Mouse (Mus musculus): ENCODE results near the gene Fbxo8.

Gene Fbxo8

DNA sequence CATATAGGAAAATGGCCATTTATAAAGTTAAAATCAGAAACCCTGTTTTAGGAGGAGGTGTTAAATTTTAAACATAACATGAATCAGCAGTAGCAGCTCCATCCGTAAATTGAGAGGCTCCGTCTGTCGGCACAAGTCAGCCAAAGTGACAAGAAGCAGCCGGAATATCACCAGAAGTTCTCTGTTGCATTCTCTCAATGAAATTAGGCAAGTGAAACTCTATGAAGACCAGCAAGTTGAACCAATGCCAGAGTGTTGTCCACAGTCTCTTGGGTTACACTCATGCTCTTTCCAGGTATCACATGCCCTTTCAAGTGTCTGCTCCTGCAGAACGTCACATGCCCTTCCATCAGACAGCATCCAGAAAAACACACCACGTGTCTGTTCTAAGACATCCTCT lies 60.8 kb downstream of the Fbxo8 start:
- DNase-seq (ENCODE audit: low read depth) = no peak

DNA sequence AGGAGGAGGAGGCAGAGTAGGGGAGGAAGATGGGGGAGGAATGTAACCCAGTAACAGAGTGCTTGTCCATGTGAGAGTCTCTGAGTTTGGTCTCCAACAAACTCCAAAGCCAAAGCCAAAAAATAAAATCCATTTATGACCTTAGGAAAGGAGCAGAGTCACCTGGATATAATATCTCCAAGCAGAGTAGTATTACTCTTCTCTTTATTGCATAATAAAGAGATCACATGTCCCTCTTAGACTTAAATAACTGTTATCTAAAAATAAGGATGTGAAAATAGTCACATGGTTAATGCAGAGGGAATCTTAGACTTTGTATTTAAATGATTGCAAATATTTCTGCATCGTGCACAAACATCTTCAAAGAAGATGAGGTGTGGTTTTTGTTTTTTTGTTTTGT lies 63.3 kb downstream of the Fbxo8 start:
- DNase-seq (ENCODE audit: low read depth) = no peak

DNA sequence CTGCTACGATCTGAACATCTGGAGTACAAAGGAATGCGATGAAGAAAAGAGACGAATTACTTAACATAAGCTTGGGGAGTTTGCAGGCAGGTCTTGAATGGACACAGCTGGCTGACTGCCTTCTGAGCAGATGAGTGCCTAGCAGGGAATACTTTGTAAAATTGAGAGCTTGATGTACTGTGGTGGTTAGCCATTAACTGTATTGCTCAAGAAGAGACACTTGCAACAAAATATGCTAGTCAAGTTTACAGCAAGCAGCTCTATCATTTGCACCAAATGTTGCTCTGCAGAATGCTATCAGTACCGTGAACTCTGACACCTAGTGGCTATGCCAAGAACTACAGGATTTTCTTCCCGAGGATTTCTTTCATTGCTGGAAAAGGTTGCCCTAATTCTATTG lies 64.1 kb downstream of the Fbxo8 start:
- peak; percentile 68 for DNase-seq (ENCODE audit: low read depth)

DNA sequence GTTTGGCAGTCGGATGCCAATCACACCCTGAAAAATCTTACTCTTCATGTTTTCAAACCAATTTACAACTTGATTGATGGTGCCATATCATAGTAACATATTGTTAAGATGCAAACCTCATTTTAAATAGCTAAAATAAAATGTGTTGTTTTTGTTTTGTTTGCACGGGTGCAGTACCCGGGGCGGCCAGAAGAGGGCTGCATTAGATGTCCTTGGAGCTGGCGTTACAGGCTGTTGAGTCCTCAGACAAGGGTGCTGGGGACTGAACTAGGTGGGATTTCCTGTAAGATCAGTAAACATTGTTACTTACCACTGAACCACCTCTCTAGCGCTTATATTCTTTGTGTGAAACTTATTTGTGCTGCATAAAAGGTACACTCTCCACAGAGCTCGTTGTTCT lies 65.4 kb downstream of the Fbxo8 start:
- DNase-seq (ENCODE audit: low read depth) = peak; percentile 60

DNA sequence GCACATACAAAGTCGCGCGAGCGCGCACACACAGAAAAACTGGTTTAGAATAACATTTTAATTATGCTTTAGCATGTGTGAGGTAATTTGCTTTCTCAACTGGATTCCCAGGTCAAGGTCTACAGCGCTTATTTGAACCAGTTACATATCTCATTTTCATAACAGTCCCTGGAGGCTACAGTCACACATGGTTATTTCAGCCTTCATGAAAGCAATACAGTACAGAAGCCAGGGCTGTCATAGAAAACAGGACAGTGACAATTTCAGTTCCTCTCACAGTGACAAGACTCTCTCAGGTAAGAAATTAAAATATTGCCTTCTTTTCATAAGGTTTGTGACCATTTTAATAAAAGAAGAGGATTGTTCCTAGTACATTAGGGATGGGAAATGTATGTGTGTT lies 66.4 kb downstream of the Fbxo8 start:
- no peak for DNase-seq (ENCODE audit: low read depth)

DNA sequence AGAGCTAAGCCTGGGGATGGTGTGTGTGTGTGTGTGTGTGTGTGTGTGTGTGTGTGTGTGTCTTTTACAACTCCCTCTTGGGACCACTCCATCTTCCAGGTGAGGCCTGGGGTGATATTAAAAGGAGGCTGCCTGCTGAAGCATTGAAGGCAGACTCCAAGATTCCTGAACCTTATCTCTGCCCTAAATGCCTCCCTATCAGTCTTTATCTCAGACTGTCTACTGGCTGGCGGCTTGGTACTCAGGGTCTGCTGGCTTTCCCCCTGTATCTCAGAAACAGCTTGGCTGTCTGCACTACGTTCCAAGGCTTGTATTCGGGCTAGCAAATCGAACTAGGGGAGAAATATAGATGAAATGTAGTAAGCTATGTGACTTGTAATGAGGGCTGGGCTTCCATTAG lies 68.2 kb downstream of the Fbxo8 start:
- no peak for DNase-seq (ENCODE audit: low read depth)

DNA sequence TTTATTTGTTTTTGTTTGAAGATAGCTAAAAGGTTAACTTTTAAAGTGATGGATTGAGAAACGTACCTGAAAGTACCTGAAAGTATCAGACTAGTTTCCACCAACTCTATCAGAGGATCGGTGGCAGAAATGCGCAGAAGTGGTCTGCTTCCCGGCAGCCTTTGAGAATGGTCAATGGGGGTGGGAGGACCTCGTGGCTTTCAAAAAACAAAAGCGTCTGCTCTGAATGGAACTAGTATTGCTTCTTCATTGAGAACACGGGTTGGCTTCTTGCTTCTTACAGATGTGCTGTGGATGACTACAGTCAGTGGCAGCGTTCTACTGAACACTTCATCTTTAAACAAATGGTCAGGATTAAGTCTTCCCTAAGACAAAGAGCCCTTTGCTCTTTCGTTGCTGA lies 68.7 kb downstream of the Fbxo8 start:
- DNase-seq (ENCODE audit: low read depth) = no peak

DNA sequence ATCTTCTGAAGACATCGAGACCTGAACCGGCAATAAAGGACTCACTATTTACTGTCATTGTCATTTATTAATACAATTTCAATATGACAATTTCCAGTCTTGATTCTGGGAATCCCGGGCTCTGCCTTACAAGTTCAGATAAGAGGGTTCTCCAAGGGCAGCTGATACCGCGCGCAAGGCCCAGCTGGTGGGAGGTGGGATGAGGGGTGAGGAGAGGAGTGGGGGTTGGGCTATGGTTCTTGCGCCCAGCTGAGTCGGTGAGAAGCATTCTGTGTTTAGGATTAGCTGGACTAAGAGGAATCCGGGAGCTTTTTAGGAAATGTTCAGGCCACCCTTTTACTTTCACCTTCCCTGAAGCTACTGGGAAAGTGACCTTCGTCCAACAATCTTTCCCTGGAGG lies 69.8 kb downstream of the Fbxo8 start:
- no peak for DNase-seq (ENCODE audit: low read depth)

DNA sequence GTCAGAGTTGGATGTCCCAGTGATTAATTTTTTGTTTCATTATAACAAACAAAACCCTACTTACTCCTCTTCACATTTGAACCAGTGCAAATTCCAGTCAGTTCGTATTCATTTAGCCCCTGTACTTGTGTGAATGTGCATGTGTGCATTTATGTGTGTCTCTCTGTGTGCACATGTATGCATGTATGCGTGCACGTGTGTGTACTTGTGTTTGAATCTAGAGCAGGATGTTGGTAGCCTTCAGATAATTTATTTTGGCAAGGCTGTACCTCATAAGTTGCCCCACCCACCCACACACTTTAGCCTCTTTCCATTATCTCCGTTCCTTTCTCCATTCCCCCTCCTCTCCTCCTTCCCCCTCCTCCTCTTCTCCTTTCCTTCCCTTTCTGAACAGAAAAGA lies 70.2 kb downstream of the Fbxo8 start:
- DNase-seq (ENCODE audit: low read depth) = no peak

DNA sequence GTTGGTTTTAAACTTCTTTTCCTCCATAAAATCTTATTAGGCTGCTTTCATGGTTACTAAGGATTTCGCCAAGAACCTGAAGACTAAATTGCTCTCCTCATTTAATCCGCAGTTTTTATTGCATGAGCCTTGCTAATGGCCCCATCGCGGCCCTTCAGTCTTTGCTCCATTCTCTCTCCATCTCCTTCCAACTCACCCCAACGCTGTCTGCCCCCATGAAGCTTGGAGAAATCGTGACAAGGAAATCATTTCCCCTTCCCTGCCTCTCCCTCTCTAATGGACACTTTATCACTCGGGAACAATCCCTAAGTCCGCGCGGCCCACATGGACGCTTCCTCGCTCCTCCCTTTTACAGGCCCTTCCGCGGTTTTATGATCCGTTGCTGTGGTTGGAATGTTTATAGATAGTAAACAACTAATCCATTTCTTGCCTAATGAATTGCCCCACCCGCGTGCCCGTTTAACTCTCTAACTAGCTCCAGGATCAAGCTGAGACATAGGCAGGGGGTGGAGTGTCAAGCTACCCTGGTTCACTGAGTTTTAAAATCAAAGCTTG lies 71.7 kb downstream of the Fbxo8 start:
- no peak for DNase-seq (ENCODE audit: low read depth)

DNA sequence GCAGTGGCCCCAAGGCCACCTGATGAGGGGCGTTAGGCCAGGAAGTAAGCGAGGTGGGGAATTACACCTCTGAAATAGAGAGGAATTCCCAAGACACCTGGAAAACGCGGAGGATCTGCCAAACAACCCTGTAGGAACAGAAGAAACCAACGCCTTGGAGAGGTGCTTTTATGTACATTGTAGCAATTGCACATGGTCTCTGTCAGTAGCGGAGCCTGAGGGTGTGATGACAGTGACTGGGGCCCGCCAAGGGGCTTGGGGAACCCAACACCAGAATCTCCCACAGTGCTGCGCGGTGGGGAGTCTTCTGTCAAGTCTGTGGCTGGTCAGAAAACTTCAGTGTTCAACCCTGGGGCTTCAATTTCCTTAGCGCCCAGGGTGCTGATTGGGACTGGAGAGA lies 72.5 kb downstream of the Fbxo8 start:
- DNase-seq (ENCODE audit: low read depth) = no peak

DNA sequence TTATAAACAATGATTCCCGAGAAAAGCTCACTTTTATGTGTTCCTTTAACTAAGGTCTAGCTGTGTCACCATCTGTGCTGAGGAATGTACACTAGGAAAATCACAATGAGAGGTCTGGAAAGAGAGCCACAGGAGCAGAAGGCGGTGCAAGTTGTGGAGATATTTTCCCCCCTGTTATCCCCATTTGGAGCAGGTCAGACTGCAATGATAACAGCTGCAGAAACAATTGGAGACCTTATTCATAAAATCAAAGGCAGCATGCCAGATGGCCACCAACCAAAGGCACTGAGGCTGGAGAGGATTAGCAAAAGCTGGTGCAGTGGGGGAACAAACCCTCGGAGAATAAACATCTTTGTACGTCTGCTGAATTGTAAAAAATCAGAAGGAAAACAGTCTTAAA lies 78.3 kb downstream of the Fbxo8 start:
- DNase-seq (ENCODE audit: low read depth) = no peak

DNA sequence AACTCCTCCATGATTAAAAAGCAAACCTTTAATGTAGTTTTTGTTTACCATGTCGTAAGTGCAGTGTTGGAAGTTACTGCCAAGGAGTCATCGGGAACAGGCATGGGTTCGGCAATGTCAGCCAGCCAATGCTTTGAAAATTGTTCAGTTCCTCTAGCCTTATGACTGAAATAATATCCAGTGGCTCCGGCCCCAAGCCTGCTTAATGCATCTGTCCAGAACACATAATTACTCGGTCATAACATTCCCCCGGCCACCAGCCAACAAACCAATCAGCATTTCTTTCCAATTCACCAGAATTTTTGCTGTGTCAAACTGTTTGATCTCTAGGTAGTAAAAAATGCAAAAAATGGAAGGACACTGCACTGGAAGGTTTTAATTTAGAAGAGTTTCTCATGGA lies 88.4 kb downstream of the Fbxo8 start:
- no peak for DNase-seq (ENCODE audit: low read depth)
